Mouse (Mus musculus): ENCODE data around the gene Alad.
A peak's percentile ranks its signal among the peaks of the same experiment; 100 is the strongest.

Gene Alad

DNA sequence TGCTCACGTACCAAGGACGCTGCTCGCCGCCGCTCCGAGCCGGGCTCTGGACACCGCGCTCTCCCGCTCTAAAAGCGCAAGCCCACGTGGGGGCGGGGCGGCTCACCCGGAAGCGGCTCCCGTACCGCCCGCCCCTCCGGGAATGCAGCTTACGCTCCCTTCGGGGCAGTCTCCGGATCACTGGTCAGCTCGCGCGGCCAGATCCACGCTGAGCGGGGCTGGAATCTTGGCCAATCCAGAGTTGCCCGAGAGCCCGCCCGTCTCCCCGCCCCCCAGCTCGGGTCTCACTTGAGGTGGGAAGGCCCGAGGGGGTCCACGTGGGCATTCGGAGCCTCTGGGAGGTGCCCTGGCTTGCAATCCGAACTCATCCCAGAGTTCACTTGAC lies at the start of gene Alad:
TSS of gene Alad (minus strand) at position 70 of the 385 bp plus-strand sequence.
- ATAC-seq (ENCODE audit: insufficient number of reproducible peaks, low FRiP score, low TSS enrichment), result peak; percentile 56

GRCm38 (mm10) chr4:62568359-62568758 lies 48.6 kb upstream of the Alad start:
- ATAC-seq (ENCODE audit: insufficient number of reproducible peaks, low FRiP score, low TSS enrichment), result no peak

DNA sequence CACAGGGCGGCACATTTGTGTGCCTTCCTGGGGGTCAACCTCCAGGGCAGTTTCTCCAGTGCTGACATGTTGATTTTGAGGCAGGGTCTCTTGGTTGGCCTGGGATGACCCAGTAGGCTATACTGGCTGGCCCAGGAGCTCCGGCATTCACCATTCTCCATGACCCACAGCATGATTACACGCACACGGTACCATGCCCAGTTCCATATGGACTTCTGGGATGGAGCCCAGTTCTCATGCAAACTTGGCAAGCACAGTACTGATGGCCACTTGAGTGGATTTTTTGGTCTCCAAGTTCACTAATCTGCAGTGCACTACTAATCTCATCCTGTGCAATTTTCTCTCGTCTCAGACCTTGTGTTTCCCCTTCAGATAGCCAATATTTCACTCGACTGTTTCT lies 48.0 kb upstream of the Alad start:
- ATAC-seq (ENCODE audit: insufficient number of reproducible peaks, low FRiP score, low TSS enrichment), result peak; percentile 66

- ATAC-seq (ENCODE audit: insufficient number of reproducible peaks, low FRiP score, low TSS enrichment), result no peak
These were observed 46.8 kb upstream of the Alad start for GRCm38 (mm10) chr4:62566530-62566929.

- ATAC-seq (ENCODE audit: insufficient number of reproducible peaks, low FRiP score, low TSS enrichment), result no peak
These were observed 42.3 kb upstream of the Alad start for GRCm38 (mm10) chr4:62562006-62562405.

DNA sequence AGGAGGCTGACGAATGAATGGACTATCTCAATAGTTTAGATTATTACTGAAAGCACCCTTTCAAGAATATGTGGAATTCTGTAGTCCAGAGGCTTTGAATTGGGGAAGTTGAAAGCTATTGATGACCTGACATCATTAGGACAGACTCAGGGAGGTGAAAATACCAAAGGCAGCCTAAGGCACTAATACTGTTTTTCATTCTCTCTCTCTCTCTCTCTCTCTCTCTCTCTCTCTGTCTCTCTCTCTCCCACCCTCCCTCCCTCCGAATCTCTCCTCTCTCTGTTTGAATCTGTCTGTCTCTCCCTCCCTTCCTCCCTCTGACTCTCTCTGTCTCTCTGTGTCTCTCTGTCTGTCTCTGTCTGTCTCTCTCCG lies 41.9 kb upstream of the Alad start:
- no peak for ATAC-seq (ENCODE audit: insufficient number of reproducible peaks, low FRiP score, low TSS enrichment)

DNA sequence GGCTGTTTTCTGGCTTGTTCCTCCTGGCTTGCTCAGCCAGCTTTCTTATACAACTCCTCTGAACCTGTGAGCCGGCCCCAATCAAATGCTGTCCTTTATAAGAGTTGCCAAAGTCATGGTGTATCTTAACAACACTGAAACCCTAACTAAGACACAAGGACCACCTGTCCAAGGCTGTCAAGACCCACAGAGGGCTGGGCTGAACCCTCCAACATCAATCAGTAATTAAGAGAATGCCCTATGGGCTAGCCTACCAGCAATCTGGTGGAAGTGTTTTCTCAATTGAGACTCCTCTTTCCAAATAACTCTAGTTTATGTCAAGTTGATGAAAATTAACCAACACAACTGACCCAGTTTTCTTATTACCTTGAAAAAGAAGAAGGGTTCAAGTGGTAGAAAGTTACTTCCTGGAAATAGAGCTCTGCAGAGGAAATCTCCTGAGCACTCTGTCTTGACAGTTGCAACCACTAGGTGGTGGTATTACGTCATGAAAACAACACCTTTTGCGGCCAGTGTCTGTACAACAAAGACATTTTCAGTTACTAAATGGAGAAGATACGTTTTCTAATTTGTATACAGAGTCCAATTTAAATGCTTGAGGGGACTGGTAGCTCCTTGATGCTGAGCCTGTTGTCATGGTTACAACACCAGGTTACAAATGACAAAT lies 41.4 kb upstream of the Alad start:
- ATAC-seq (ENCODE audit: insufficient number of reproducible peaks, low FRiP score, low TSS enrichment), result peak; percentile 78

- ATAC-seq (ENCODE audit: insufficient number of reproducible peaks, low FRiP score, low TSS enrichment), result no peak
These were observed 40.1 kb upstream of the Alad start, which contains the start of gene Rgs3 for GRCm38 (mm10) chr4:62559797-62560329. Gene Rgs3 (plus strand): TSS chr4:62559847.

DNA sequence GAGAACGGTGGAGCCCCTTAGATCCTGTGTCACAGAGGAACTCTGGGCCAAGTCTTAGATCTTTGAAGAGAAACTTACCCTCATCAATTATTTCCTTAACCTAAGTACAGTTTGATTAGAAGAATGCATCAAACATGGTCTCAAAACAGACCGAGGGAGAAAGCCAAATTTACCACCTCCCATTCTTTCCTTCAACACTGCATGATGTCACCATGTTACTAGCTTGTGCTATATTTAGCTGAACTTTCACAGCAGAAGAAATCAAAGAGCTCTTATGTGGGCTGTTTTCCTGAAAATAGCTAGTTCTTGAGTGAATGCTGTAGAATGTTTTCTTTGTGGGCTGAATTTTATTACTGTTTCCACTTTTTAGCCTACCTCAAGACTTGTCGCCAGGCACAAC lies 37.7 kb upstream of the Alad start:
- ATAC-seq (ENCODE audit: insufficient number of reproducible peaks, low FRiP score, low TSS enrichment), result no peak

GRCm38 (mm10) chr4:62551966-62552365 lies 32.2 kb upstream of the Alad start:
- ATAC-seq (ENCODE audit: insufficient number of reproducible peaks, low FRiP score, low TSS enrichment), result no peak

DNA sequence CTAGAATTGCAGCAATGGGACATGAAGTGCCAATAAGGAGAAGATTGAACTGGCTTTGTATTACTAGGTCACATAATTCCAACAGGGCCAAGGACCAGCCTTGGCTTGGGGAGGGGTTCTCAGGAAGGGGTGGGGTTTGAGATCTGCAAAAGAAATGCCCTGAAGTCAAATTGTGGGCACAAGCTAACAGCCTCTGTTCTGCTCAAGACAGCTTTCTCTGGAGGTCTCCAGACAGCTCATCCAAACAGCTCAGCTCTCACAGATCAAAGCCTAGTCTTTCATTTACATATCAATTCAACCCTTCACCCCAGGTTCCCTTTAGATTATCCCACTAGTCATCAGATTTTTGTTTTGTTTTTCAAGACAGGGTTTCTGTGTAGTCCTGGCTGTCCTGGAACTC lies 25.1 kb upstream of the Alad start:
- ATAC-seq (ENCODE audit: insufficient number of reproducible peaks, low FRiP score, low TSS enrichment), result no peak

- ATAC-seq (ENCODE audit: insufficient number of reproducible peaks, low FRiP score, low TSS enrichment), result no peak
These were observed 24.1 kb upstream of the Alad start for GRCm38 (mm10) chr4:62543782-62544181.

- ATAC-seq (ENCODE audit: insufficient number of reproducible peaks, low FRiP score, low TSS enrichment), result no peak
These were observed 22.1 kb upstream of the Alad start for GRCm38 (mm10) chr4:62541802-62542201.

DNA sequence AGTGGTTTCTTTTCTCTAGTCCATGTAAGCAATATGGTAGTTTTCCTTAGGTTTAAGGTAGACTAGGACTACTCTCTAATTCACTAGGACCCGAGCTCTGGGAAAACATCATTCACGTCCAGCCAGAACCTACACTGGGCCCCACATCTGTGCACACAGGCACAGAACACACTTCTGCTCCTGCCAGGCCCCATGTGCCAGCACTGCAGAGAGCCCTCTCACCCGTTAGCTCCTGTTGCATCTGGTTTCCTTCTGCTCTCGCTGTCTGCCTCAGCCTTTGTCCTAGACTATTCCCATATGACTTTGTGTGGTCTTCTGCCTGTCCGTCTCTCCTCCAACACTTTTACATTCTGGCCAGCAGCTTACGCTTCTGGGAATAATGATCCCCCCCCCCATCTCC lies 14.0 kb upstream of the Alad start:
- no peak for ATAC-seq (ENCODE audit: insufficient number of reproducible peaks, low FRiP score, low TSS enrichment)

DNA sequence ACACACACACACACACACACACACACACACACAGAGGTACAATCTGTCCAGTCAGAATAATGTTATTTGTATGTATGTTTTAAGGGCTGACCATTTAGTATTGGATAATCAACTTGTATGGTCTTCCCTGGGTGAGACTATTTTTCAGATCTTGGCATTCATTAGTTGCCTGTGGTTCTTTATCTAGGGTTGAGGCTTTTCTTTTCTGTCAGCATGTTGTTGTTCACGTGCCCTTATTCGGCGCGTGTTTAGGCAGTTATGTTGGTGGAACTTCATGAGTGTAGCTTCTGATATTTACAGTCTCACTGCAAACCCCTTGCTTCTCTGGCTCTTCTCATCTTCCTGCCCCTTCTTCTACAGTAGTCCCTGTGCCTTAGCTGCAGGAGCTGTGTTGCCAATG lies 7.9 kb upstream of the Alad start:
- no peak for ATAC-seq (ENCODE audit: insufficient number of reproducible peaks, low FRiP score, low TSS enrichment)

- ATAC-seq (ENCODE audit: insufficient number of reproducible peaks, low FRiP score, low TSS enrichment), result no peak
These were observed 6.5 kb upstream of the Alad start for GRCm38 (mm10) chr4:62526256-62526655.

DNA sequence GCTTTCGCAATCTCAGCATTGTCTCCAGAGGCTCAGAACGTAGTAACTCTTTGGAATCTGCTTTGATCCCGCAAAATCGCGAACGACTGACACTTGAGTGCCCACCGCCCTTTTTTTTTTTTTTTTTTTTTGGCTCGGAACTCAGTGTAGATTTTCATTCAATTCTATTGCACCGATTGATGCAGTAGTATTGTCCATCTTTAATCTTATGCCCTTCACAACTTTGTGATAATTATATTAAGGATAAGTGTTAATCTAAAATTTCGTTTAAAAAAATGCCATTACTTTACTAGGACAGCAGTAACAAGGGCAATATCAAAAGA lies 5.7 kb upstream of the Alad start:
- ATAC-seq (ENCODE audit: insufficient number of reproducible peaks, low FRiP score, low TSS enrichment), result no peak

GRCm38 (mm10) chr4:62524651-62525488 lies 5.2 kb upstream of the Alad start, which contains the start of the genes Pole3 and 4933430I17Rik:
Gene Pole3 (minus strand): TSS chr4:62525068.
Gene 4933430I17Rik (plus strand): TSS chr4:62525369.
- peak; percentile 80 for ATAC-seq (ENCODE audit: insufficient number of reproducible peaks, low FRiP score, low TSS enrichment)

- no peak for ATAC-seq (ENCODE audit: insufficient number of reproducible peaks, low FRiP score, low TSS enrichment)
These were observed 1.2 kb upstream of the Alad start for GRCm38 (mm10) chr4:62520892-62521400.

DNA sequence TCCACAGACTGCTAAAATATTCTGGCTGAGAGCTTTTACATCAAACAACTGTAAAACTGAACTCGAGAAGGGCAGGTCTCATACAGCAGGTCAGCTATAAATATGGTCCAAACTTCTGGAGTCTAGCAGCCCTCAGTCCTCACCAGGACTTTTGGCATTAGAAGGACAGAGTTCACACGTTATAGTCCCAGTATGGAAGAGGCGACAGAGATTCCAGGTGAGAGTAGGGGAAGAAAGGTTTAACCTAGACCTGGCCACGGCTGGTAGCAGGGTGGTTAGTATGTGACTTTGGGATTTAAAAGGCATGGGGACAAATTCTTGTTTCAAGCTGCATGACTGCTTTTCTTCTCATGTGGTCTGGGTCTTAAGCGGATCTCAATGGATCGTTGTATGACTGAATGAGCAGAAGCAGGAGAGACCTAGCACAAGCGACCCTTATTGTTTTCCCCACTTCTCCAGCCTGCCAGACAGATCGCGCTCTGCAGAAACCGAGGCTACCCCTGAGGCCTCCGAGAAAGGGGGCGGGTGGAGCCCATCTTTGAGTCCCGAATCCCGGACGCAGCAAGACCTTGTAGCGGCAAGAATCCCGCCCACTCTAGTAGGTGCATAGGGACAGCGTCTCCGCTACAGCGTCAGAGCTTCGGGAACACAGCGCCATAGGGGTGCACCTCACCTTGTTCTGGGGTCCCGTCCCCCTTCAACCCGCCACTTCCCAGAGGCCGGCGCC lies 433 bp downstream of the Alad start:
- ATAC-seq (ENCODE audit: insufficient number of reproducible peaks, low FRiP score, low TSS enrichment), result no peak
